Mouse (Mus musculus) stomach, embryonic 16.5 days (tissue): ENCODE data around the gene Ankrd33b. TPM values are rescaled to one million over a fixed set of nuclear protein-coding genes. Genes with fewer than 3 reads are reported as not detected.

ENCODE experiments used
- ATAC-seq: fragments of 200-750 bp; cut with Nextera tagmentation; 2 replicates; pipeline ENCODE4 v1.8.0; 2017; ENCODE audit warnings: moderate number of reproducible peaks, moderate TSS enrichment; ENCODE audit not compliant: insufficient read depth, low FRiP score
- H3K27ac ChIP-seq: fragments of 300-500 bp; sonication (generic); 2 replicates; pipeline ENCODE4 v1.5.1; 2014; ENCODE audit warnings: low read length
- H3K27me3 ChIP-seq: fragments of 300-500 bp; sonication (generic); 2 replicates; pipeline ENCODE4 v1.6.1; 2014; ENCODE audit warnings: low read length, control low read depth, mixed read lengths; ENCODE audit not compliant: control insufficient read depth, insufficient read depth
- H3K36me3 ChIP-seq: fragments of 300-500 bp; sonication (generic); 2 replicates; pipeline ENCODE4 v1.6.1; 2014; ENCODE audit warnings: low read length; ENCODE audit not compliant: control insufficient read depth, insufficient read depth
- H3K4me1 ChIP-seq: fragments of 300-500 bp; sonication (generic); 2 replicates; pipeline ENCODE4 v1.6.1; 2014; ENCODE audit warnings: low read length, control low read depth, mixed read lengths; ENCODE audit not compliant: control insufficient read depth, insufficient read depth
- H3K4me2 ChIP-seq: fragments of 300-500 bp; sonication (generic); 2 replicates; pipeline ENCODE4 v1.6.1; 2014; ENCODE audit warnings: low read depth, low read length, mixed read lengths
- H3K4me3 ChIP-seq: fragments of 300-500 bp; sonication (generic); replicated peaks from 2 replicates; pipeline ENCODE4 v1.5.1; 2014; ENCODE audit warnings: mild to moderate bottlenecking, low read length
- H3K9ac ChIP-seq: fragments of 300-500 bp; sonication (generic); 2 replicates; pipeline ENCODE4 v1.6.1; 2014; ENCODE audit warnings: low read length
- H3K9me3 ChIP-seq: fragments of 300-500 bp; sonication (generic); replicated peaks from 2 replicates; pipeline ENCODE4 v1.6.1; 2016; ENCODE audit warnings: low read length, control low read depth; ENCODE audit not compliant: control insufficient read depth
- WGBS: fragments of 180-500 bp; shearing (Covaris S2); extraction: QIAGEN DNeasy Blood & Tissue Kit; methylation state at CpG from one replicate; pipeline ENCODE4 v1.1.7; 2014; 5-methylcytosine and 5-hydroxymethylcytosine counted together
- polyA plus RNA-seq: library from polyadenylated mRNA; unstranded; fragments of >200 nt; fragmentation: Nextera tagmentation; extraction: Ambion mirVana; gene quantifications from 2 replicates; pipeline ENCODE4 v1.2.1, GENCODE M21; 2015

Ankrd33b gene
- polyA plus RNA-seq, 1 experiment from 2014 or later: 0.46 TPM

DNA sequence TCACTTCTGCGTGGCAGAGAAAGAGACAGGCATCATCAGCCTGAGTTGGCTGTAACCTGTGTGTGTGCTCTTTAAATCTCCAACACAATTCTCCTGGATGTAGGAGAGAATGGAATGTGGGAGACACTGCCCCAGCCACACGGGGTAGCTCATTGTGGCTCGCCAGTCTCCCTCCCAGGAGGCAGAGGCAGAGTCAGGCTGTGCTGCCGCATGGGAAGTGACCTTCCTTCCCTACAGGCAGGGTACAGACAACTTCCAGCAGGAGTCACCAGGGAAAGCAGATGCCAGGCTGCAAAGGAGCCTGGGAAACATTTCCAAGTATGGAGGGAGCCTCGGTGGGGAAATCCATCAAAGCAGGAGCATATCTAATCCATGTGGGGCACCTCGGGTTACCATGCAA, 62.3 kb downstream of the Ankrd33b start:
- WGBS: 47% methylated on average over 6 of the region's 6 CpGs
- H3K9ac ChIP-seq: no peak overlapping the region
- no peaks in the 10 kb centered on the region for H3K27me3 ChIP-seq
- H3K36me3 ChIP-seq: no peaks in the 10 kb centered on the region
- ATAC-seq: no peak
- H3K4me1 ChIP-seq: peaks cover 7% of the 10 kb centered on the region; the same call in 1 of the 2 replicates
- H3K9me3 ChIP-seq: no peaks in the 10 kb centered on the region
- H3K4me2 ChIP-seq: no peak overlapping the region
- no peak overlapping the region for H3K27ac ChIP-seq
- no peak overlapping the region for H3K4me3 ChIP-seq

- Histone ChIP-seq H3K4me2 (no peak overlapping the region), H3K27ac (no peak overlapping the region), H3K27me3 (no peaks in the 10 kb centered on the region), H3K4me3 (no peak overlapping the region), H3K9me3 (no peaks in the 10 kb centered on the region), H3K4me1 (peaks cover 7% of the 10 kb centered on the region; the same call in 1 of the 2 replicates), H3K36me3 (no peaks in the 10 kb centered on the region), H3K9ac (no peak overlapping the region)
- 82% methylated on average over 3 of the region's 3 CpGs for WGBS
- no peak for ATAC-seq
Observed at GRCm38 (mm10) chr15:31304302-31304701, 63.2 kb downstream of the Ankrd33b start.

GRCm38 (mm10) chr15:31302293-31302990, 65.1 kb downstream of the Ankrd33b start:
- peaks cover 10% of the 10 kb centered on the region; the same call in 1 of the 2 replicates for H3K4me1 ChIP-seq

DNA sequence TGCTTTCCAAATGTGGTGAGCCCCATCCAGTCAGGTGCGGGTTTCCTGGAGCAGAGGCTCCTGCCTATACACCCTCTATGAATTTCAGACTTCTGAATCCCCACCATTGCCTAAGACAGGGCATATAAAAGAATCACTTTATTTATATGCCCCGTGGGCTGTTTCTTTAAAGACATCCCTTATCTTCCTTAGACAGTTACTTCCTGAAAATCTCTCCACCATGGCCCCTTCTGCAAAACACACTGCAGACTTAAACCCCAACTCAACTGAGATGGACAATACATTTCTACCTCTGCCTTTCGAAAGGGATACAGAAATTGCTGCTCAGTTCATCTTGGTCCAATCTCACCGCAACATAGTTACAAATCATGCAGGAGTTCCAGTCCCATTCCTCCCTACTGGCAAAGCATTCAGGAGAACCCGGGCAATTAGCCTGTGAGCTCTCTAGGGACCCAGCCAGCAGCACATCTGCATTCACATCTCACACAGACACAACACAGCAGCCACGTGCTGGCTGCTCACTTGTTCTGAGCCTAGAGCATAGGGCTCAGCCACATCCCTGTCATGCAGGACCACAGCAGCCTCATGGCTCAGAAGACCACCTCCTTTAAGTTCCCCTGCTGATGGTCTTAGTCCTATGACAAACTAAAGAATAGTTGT, 68.1 kb downstream of the Ankrd33b start:
- no peak overlapping the region for H3K4me3 ChIP-seq
- no peaks in the 10 kb centered on the region for H3K9me3 ChIP-seq
- peaks cover 11% of the 10 kb centered on the region; the same call in 1 of the 2 replicates for H3K4me1 ChIP-seq
- 60% methylated on average over 6 of the region's 6 CpGs for WGBS
- H3K4me2 ChIP-seq: no peak overlapping the region
- no peak for ATAC-seq
- H3K27ac ChIP-seq: no peak overlapping the region
- peaks cover 17% of the 10 kb centered on the region for H3K27me3 ChIP-seq
- H3K9ac ChIP-seq: no peak overlapping the region
- H3K36me3 ChIP-seq: no peaks in the 10 kb centered on the region

More at GRCm38 (mm10) chr15:31302293-31302990, 65.1 kb downstream of the Ankrd33b start:
- no peak for ATAC-seq
- Histone ChIP-seq H3K27me3 (peaks cover under 1% of the 10 kb centered on the region; the same call in 1 of the 2 replicates), H3K9me3 (no peaks in the 10 kb centered on the region), H3K27ac (no peak overlapping the region), H3K4me3 (no peak overlapping the region), H3K4me2 (0 out of 2 replicates have a peak overlapping the region, but pooled peaks have one; percentile 27), H3K36me3 (no peaks in the 10 kb centered on the region), H3K9ac (no peak overlapping the region)
- WGBS: 32% methylated on average over 12 of the region's 12 CpGs

DNA sequence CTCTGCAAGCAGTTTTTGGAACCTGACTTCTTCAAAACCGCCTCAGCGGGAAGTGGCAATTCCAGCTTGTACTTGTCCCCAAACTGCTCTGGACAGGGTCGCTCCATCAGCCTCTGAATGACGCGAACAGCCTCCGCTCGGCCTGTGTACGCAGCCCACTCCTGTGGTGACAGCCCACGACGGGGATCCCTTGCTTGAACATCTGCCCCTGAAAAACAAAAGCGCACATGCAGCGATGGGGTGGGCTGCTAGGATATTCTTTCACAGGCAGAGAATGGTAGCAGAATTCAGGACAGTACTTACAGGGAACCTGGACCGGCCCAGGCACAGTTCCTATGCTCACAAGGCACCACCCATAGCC, 69.8 kb downstream of the Ankrd33b start:
- peaks cover 12% of the 10 kb centered on the region; the same call in 1 of the 2 replicates for H3K4me1 ChIP-seq
- peaks cover 17% of the 10 kb centered on the region for H3K27me3 ChIP-seq
- 18% methylated on average over 13 of the region's 13 CpGs for WGBS
- H3K9ac ChIP-seq: no peak overlapping the region
- H3K9me3 ChIP-seq: no peaks in the 10 kb centered on the region
- ATAC-seq: no peak
- no peak overlapping the region for H3K27ac ChIP-seq
- H3K36me3 ChIP-seq: no peaks in the 10 kb centered on the region
- H3K4me2 ChIP-seq: peak overlapping the region; percentile 45
- H3K4me3 ChIP-seq: peak overlapping the region; percentile 6

DNA sequence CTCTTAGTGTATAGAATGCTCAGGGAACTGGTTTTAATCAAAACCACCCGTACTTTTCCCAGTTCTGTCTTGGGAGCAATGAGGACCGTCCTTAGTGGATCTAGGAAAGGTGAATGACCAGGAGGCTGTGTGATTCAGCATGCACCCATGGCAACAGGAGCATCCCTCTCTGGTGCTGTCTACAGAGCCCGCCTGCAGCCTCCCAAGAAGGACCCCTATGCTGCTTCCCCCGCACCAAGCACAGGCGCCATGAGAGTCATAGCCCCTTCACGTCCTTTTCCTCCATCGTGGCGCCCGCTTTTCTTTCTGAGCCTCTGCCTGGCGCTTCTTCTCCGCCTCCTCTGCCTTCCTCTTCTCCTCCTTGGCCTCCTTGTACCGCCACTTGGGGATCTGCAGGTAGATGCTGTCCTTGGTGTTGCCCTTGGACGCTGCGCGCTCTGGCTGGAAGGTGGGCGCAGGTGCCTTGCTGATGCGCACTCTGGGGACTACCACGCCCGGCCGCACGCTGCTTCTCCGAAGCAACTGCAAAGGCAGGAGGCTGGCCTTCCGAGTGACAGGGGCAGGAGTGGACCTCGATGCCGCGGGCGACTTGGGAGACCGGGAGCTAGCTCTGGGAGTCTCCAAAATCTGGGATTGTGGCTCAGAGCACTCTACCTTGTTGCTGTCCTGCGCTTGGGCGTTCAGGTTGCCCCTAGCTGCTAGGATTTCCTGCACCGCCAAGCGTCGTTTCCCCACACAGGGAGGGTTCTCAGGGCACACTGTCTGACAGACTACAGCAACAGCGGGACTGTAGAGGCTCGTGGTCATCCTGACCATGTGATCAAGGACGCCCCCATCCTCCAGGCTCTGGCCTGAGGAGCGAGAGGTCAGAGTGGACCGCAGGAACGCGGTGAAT, 70.4 kb downstream of the Ankrd33b start:
- no peak overlapping the region for H3K27ac ChIP-seq
- no peak for ATAC-seq
- 9% methylated on average over 40 of the region's 40 CpGs for WGBS
- peaks cover 17% of the 10 kb centered on the region for H3K27me3 ChIP-seq
- H3K36me3 ChIP-seq: no peaks in the 10 kb centered on the region
- H3K4me3 ChIP-seq: peak overlapping the region; percentile 6
- no peaks in the 10 kb centered on the region for H3K9me3 ChIP-seq
- peak overlapping the region; percentile 45 for H3K4me2 ChIP-seq
- no peak overlapping the region for H3K9ac ChIP-seq
- H3K4me1 ChIP-seq: peaks cover 6% of the 10 kb centered on the region; the same call in 1 of the 2 replicates

DNA sequence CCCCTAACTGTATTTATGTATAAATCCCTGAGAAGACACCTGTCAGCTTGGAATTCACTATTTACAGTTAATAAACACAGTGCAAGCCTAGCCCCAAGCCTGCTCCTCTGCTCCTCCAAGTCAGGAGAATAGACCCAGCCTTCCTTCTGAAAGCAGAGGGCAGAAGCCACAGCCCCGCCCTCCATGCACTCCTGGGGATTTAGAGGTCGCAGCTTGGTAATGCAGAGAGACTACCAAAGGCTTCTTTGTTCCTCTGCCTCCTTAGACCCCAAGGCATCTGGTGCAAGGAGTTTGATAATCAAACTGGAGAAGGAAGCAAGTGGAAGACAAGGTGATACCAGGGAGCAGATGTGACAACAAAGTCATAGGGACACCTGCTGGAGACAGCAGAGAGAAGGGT, 73.2 kb downstream of the Ankrd33b start:
- no peaks in the 10 kb centered on the region for H3K36me3 ChIP-seq
- 6% methylated on average over 2 of the region's 2 CpGs for WGBS
- H3K4me3 ChIP-seq: no peak overlapping the region
- no peaks in the 10 kb centered on the region for H3K9me3 ChIP-seq
- no peak overlapping the region for H3K4me2 ChIP-seq
- no peak overlapping the region for H3K27ac ChIP-seq
- no peak for ATAC-seq
- H3K4me1 ChIP-seq: 0 out of 2 replicates have a peak, but pooled peaks cover 6% of the 10 kb centered on the region
- H3K9ac ChIP-seq: no peak overlapping the region
- peaks cover 17% of the 10 kb centered on the region for H3K27me3 ChIP-seq

DNA sequence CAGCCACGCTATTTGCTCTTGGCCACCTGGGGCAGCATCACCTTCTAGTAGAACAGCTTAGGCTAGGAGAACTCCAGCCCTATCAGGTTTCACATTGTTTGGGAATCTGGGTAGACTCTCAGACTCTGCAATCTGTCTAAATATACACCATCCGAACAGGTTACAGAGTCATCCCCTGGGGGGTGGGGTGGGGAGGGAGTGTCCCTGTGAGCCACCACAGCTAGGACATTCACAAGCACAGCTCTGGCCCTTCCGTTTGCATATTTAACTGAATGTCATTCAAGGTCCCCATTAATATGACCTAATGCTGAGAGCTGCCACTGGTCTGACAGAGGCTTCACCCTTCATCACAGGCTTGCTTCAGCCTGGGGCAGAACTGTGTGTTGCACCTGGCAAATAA, 74.9 kb downstream of the Ankrd33b start:
- Histone ChIP-seq H3K36me3 (no peaks in the 10 kb centered on the region), H3K4me2 (no peak overlapping the region), H3K27me3 (peaks cover 17% of the 10 kb centered on the region), H3K4me3 (no peak overlapping the region), H3K9me3 (no peaks in the 10 kb centered on the region), H3K4me1 (0 out of 2 replicates have a peak, but pooled peaks cover 3% of the 10 kb centered on the region), H3K9ac (no peak overlapping the region), H3K27ac (no peak overlapping the region)
- ATAC-seq: no peak
- WGBS: 10% methylated on average over 3 of the region's 3 CpGs
